Mouse (Mus musculus) hindbrain, embryonic 11.5 days (tissue): ENCODE results near the gene Acvr1. TPM values are rescaled to one million over a fixed set of nuclear protein-coding genes. Genes with fewer than 3 reads are reported as not detected.

Experiments
- ATAC-seq: fragments of 200-750 bp; cut with Nextera tagmentation; 2 replicates; pipeline ENCODE4 v1.8.0; 2017; ENCODE audit warnings: mild to moderate bottlenecking, moderate TSS enrichment, moderate library complexity; ENCODE audit not compliant: low FRiP score
- DNase-seq: peaks from one replicate; pipeline ENCODE4 v3.0.0-alpha.2; 2015; ENCODE audit warnings: low spot score
- H3K27ac ChIP-seq: fragments of 300-500 bp; sonication (generic); 2 replicates; pipeline ENCODE4 v1.5.1; 2014; ENCODE audit warnings: mild to moderate bottlenecking, low read depth, low read length
- H3K27me3 ChIP-seq: fragments of 300-500 bp; sonication (generic); 2 replicates; pipeline ENCODE4 v1.6.1; 2014; ENCODE audit warnings: mild to moderate bottlenecking, low read length, moderate library complexity, mixed read lengths; ENCODE audit not compliant: control insufficient read depth, insufficient read depth
- H3K36me3 ChIP-seq: fragments of 300-500 bp; sonication (generic); 2 replicates; pipeline ENCODE4 v1.6.1; 2014; ENCODE audit warnings: mild to moderate bottlenecking, low read length, moderate library complexity, mixed read lengths; ENCODE audit not compliant: control insufficient read depth, insufficient read depth
- H3K4me1 ChIP-seq: fragments of 300-500 bp; sonication (generic); replicated peaks from 2 replicates; pipeline ENCODE4 v1.6.1; 2014; ENCODE audit warnings: low read length, mixed read lengths; ENCODE audit not compliant: control insufficient read depth, insufficient read depth
- H3K4me2 ChIP-seq: fragments of 300-500 bp; sonication (generic); replicated peaks from 2 replicates; pipeline ENCODE4 v1.6.1; 2014; ENCODE audit warnings: mild to moderate bottlenecking, low read depth, low read length
- H3K4me3 ChIP-seq: fragments of 300-500 bp; sonication (generic); 2 replicates; pipeline ENCODE4 v1.5.1; 2014; ENCODE audit warnings: low read depth, low read length
- H3K9ac ChIP-seq: fragments of 300-500 bp; sonication (generic); 2 replicates; pipeline ENCODE4 v1.6.1; 2014; ENCODE audit warnings: low read depth, low read length
- H3K9me3 ChIP-seq: fragments of 300-500 bp; sonication (generic); 2 replicates; pipeline ENCODE4 v1.6.1; 2016; ENCODE audit warnings: low read length; ENCODE audit not compliant: control insufficient read depth
- WGBS: fragments of 180-500 bp; shearing (Covaris S2); extraction: QIAGEN DNeasy Blood & Tissue Kit; methylation state at CpG from one replicate; pipeline ENCODE4 v1.1.7; 2014; 5-methylcytosine and 5-hydroxymethylcytosine counted together
- polyA plus RNA-seq: library from polyadenylated mRNA; unstranded; fragments of >200 nt; fragmentation: Nextera tagmentation; extraction: Ambion mirVana; gene quantifications from 2 replicates; pipeline ENCODE4 v1.2.1, GENCODE M21; 2014

The Acvr1 gene
- polyA plus RNA-seq, 1 experiment from 2014 or later, result 6.0 TPM

DNA sequence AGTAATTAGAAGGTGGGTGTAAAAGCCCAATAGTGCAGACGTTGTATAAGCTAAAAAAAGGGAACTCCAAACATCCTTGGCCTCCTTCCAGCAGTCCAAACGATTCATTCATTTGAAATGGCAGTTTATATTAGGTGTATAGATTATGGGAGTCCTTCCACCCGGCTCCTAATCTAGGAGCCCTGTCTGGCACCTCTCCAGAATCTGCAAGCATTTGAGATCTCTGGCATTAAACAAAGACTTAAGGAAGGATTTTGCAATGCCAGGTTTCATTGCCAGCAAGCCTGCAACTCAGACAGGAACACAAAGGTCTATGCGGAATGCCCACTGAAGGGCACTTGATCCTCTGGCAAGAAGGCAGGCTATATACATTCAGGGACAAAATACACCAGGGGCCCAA is 81.8 kb downstream of the Acvr1 start:
- H3K4me3 ChIP-seq, result no peak overlapping the region
- ATAC-seq, result no peak
- H3K9ac ChIP-seq, result no peak overlapping the region
- WGBS, result 83% methylated on average over 4 of the region's 4 CpGs
- no peaks in the 10 kb centered on the region for H3K9me3 ChIP-seq
- no peak overlapping the region for H3K27ac ChIP-seq
- no peaks in the 10 kb centered on the region for H3K4me1 ChIP-seq
- DNase-seq, result no peak
- no peak overlapping the region for H3K4me2 ChIP-seq
- no peaks in the 10 kb centered on the region for H3K36me3 ChIP-seq
- H3K27me3 ChIP-seq, result no peaks in the 10 kb centered on the region

- Histone ChIP-seq H3K36me3 (no peaks in the 10 kb centered on the region), H3K27ac (no peak overlapping the region), H3K9ac (no peak overlapping the region), H3K27me3 (no peaks in the 10 kb centered on the region), H3K9me3 (no peaks in the 10 kb centered on the region), H3K4me3 (no peak overlapping the region), H3K4me1 (no peaks in the 10 kb centered on the region), H3K4me2 (no peak overlapping the region)
- ATAC-seq (no peak), DNase-seq (no peak)
- 80% methylated on average over 7 of the region's 7 CpGs for WGBS
Measured at GRCm38 (mm10) chr2:58484284-58484965, 82.5 kb downstream of the Acvr1 start.

DNA sequence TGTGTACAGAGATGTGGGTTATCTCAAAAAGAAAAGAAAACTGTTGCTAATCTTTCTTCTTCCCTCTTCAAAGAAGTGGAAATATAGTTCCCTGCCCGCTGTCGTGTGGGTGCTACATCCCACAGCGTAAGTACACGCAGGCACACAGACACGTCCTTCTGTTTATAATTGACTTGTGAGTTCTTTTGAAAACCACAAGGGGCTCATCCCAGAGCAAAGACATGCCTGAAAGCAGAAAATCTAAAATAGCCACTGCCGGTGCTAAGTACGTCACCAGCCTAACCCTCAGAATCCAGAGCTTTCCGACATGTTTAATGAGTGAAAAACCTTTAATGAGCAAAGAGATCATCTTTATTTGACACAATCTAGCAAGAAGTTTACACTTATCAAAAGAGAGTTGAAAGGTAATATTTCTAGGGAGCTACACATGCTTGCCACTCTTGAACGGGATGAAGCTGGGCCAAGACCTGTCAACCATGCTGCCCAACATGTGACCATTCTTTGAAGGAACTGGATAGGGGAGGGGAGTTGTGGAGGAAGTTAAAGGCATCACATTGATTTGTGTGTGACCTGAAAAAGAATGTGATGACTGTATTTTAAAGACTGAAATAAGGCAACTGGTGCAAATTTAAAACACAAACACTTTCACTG is 85.4 kb downstream of the Acvr1 start:
- Histone ChIP-seq H3K4me1 (no peaks in the 10 kb centered on the region), H3K4me2 (no peak overlapping the region), H3K27me3 (no peaks in the 10 kb centered on the region), H3K4me3 (no peak overlapping the region), H3K36me3 (no peaks in the 10 kb centered on the region), H3K27ac (no peak overlapping the region), H3K9me3 (no peaks in the 10 kb centered on the region), H3K9ac (no peak overlapping the region)
- DNase-seq (no peak), ATAC-seq (no peak)
- WGBS, result 84% methylated on average over 9 of the region's 9 CpGs

- no peaks in the 10 kb centered on the region for H3K36me3 ChIP-seq
Measured at GRCm38 (mm10) chr2:58480764-58481163, 86.2 kb downstream of the Acvr1 start.

DNA sequence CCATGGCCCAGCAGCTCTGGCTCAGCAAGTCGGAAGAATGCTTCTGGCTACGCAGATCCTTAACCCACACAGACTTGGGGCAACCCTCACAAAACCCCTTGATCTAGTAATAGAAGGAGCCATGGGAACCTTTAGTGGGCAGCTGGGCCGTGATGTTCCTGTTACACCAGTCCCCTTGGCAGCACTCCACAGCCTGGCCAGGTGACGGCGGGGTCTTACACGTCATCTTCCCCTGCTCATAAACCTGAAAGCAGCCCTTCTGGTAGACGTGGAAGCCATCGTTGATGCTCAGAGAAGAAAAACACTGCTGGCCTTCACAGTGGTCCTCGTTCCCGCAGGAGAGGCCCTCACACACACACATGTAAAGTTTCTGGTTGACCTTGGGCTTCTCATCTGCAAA is 87.4 kb downstream of the Acvr1 start:
- 81% methylated on average over 10 of the region's 10 CpGs for WGBS

More at GRCm38 (mm10) chr2:58480764-58481163, 86.2 kb downstream of the Acvr1 start:
- Histone ChIP-seq H3K9me3 (no peaks in the 10 kb centered on the region), H3K4me3 (no peak overlapping the region), H3K27ac (no peak overlapping the region), H3K4me2 (no peak overlapping the region), H3K9ac (no peak overlapping the region), H3K27me3 (no peaks in the 10 kb centered on the region), H3K4me1 (no peaks in the 10 kb centered on the region)
- ATAC-seq (no peak), DNase-seq (no peak)
- WGBS, result 73% methylated on average over 6 of the region's 6 CpGs

GRCm38 (mm10) chr2:58478144-58478543 is 88.8 kb downstream of the Acvr1 start:
- WGBS, result 94% methylated on average over 4 of the region's 4 CpGs

More for the DNA sequence above, 87.4 kb downstream of the Acvr1 start:
- no peak overlapping the region for H3K4me3 ChIP-seq
- DNase-seq (no peak), ATAC-seq (no peak)
- no peaks in the 10 kb centered on the region for H3K36me3 ChIP-seq
- H3K4me2 ChIP-seq, result no peak overlapping the region
- no peaks in the 10 kb centered on the region for H3K4me1 ChIP-seq
- no peaks in the 10 kb centered on the region for H3K9me3 ChIP-seq
- no peaks in the 10 kb centered on the region for H3K27me3 ChIP-seq
- no peak overlapping the region for H3K9ac ChIP-seq
- H3K27ac ChIP-seq, result no peak overlapping the region

GRCm38 (mm10) chr2:58476956-58477715 is 89.8 kb downstream of the Acvr1 start:
- 0 out of 2 replicates have a peak, but pooled peaks have one; percentile 38 for ATAC-seq

More at GRCm38 (mm10) chr2:58478144-58478543, 88.8 kb downstream of the Acvr1 start:
- Histone ChIP-seq H3K36me3 (no peaks in the 10 kb centered on the region), H3K4me3 (no peak overlapping the region), H3K9ac (no peak overlapping the region), H3K4me2 (no peak overlapping the region), H3K27me3 (no peaks in the 10 kb centered on the region), H3K9me3 (no peaks in the 10 kb centered on the region), H3K4me1 (no peaks in the 10 kb centered on the region), H3K27ac (no peak overlapping the region)
- no peak for ATAC-seq
- DNase-seq, result no peak

DNA sequence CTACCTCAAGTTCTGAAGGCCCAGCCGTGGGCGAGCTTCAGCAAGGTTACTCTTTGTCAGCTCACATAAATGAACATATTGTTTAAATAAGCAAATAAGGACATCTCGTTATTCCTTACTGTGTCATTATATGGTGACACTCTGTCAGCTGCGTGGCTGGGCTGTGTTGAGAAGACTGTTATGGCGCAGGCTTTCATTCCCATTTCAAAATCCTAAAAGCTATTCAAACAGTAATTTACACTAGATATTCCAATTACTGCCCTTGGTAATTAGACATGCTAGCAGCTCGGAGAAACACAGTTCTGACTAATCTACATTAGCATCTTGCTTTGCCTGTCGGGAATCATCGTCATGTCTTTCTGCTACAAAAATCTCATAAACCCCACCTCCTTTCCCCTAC is 91.4 kb downstream of the Acvr1 start:
- Histone ChIP-seq H3K9me3 (no peaks in the 10 kb centered on the region), H3K27ac (no peak overlapping the region), H3K9ac (no peak overlapping the region), H3K36me3 (no peaks in the 10 kb centered on the region), H3K4me1 (no peaks in the 10 kb centered on the region), H3K4me3 (no peak overlapping the region), H3K4me2 (no peak overlapping the region), H3K27me3 (no peaks in the 10 kb centered on the region)
- ATAC-seq, result no peak
- no peak for DNase-seq
- WGBS, result 95% methylated on average over 8 of the region's 8 CpGs

More at GRCm38 (mm10) chr2:58476956-58477715, 89.8 kb downstream of the Acvr1 start:
- DNase-seq, result peak; percentile 87
- H3K9ac ChIP-seq, result no peak overlapping the region
- no peaks in the 10 kb centered on the region for H3K27me3 ChIP-seq
- H3K4me2 ChIP-seq, result no peak overlapping the region
- no peak overlapping the region for H3K27ac ChIP-seq
- no peaks in the 10 kb centered on the region for H3K36me3 ChIP-seq
- H3K4me1 ChIP-seq, result no peaks in the 10 kb centered on the region
- no peak overlapping the region for H3K4me3 ChIP-seq
- WGBS, result 69% methylated on average over 12 of the region's 12 CpGs
- no peaks in the 10 kb centered on the region for H3K9me3 ChIP-seq
